Mouse (Mus musculus) hindbrain, embryonic 11.5 days (tissue): ENCODE measurements around the gene Nmnat1. TPM values are rescaled to one million over a fixed set of nuclear protein-coding genes. Genes with fewer than 3 reads are reported as not detected.

Experiments
- ATAC-seq: fragments of 200-750 bp; cut with Nextera tagmentation; 2 replicates; pipeline ENCODE4 v1.8.0; 2017; ENCODE audit warnings: mild to moderate bottlenecking, moderate TSS enrichment, moderate library complexity; ENCODE audit not compliant: low FRiP score
- DNase-seq: peaks from one replicate; pipeline ENCODE4 v3.0.0-alpha.2; 2015; ENCODE audit warnings: low spot score
- H3K27ac ChIP-seq: fragments of 300-500 bp; sonication (generic); 2 replicates; pipeline ENCODE4 v1.5.1; 2014; ENCODE audit warnings: mild to moderate bottlenecking, low read depth, low read length
- H3K27me3 ChIP-seq: fragments of 300-500 bp; sonication (generic); 2 replicates; pipeline ENCODE4 v1.6.1; 2014; ENCODE audit warnings: mild to moderate bottlenecking, low read length, moderate library complexity, mixed read lengths; ENCODE audit not compliant: control insufficient read depth, insufficient read depth
- H3K36me3 ChIP-seq: fragments of 300-500 bp; sonication (generic); 2 replicates; pipeline ENCODE4 v1.6.1; 2014; ENCODE audit warnings: mild to moderate bottlenecking, low read length, moderate library complexity, mixed read lengths; ENCODE audit not compliant: control insufficient read depth, insufficient read depth
- H3K4me1 ChIP-seq: fragments of 300-500 bp; sonication (generic); replicated peaks from 2 replicates; pipeline ENCODE4 v1.6.1; 2014; ENCODE audit warnings: low read length, mixed read lengths; ENCODE audit not compliant: control insufficient read depth, insufficient read depth
- H3K4me2 ChIP-seq: fragments of 300-500 bp; sonication (generic); replicated peaks from 2 replicates; pipeline ENCODE4 v1.6.1; 2014; ENCODE audit warnings: mild to moderate bottlenecking, low read depth, low read length
- H3K4me3 ChIP-seq: fragments of 300-500 bp; sonication (generic); 2 replicates; pipeline ENCODE4 v1.5.1; 2014; ENCODE audit warnings: low read depth, low read length
- H3K9ac ChIP-seq: fragments of 300-500 bp; sonication (generic); 2 replicates; pipeline ENCODE4 v1.6.1; 2014; ENCODE audit warnings: low read depth, low read length
- H3K9me3 ChIP-seq: fragments of 300-500 bp; sonication (generic); 2 replicates; pipeline ENCODE4 v1.6.1; 2016; ENCODE audit warnings: low read length; ENCODE audit not compliant: control insufficient read depth
- WGBS: fragments of 180-500 bp; shearing (Covaris S2); extraction: QIAGEN DNeasy Blood & Tissue Kit; methylation state at CpG from one replicate; pipeline ENCODE4 v1.1.7; 2014; 5-methylcytosine and 5-hydroxymethylcytosine counted together
- polyA plus RNA-seq: library from polyadenylated mRNA; unstranded; fragments of >200 nt; fragmentation: Nextera tagmentation; extraction: Ambion mirVana; gene quantifications from 2 replicates; pipeline ENCODE4 v1.2.1, GENCODE M21; 2014

Gene Nmnat1
- polyA plus RNA-seq, 1 experiment from 2014 or later, result 16.9 TPM

- H3K27ac ChIP-seq, result no peak overlapping the region
- H3K9me3 ChIP-seq, result no peaks in the 10 kb centered on the region
- H3K4me2 ChIP-seq, result no peak overlapping the region
- DNase-seq, result no peak
- H3K27me3 ChIP-seq, result no peaks in the 10 kb centered on the region
- 93% methylated on average over 5 of the region's 5 CpGs for WGBS
- H3K36me3 ChIP-seq, result no peaks in the 10 kb centered on the region
- no peaks in the 10 kb centered on the region for H3K4me1 ChIP-seq
- H3K4me3 ChIP-seq, result no peak overlapping the region
- no peak for ATAC-seq
- H3K9ac ChIP-seq, result no peak overlapping the region
Observed at GRCm38 (mm10) chr4:149504363-149504762, 19.4 kb upstream of the Nmnat1 start.

- Histone ChIP-seq H3K36me3 (0 out of 2 replicates have a peak, but pooled peaks cover 5% of the 10 kb centered on the region), H3K4me1 (peaks cover 5% of the 10 kb centered on the region; the same call in 1 of the 2 replicates), H3K4me2 (no peak overlapping the region), H3K4me3 (no peak overlapping the region), H3K27ac (no peak overlapping the region), H3K27me3 (no peaks in the 10 kb centered on the region), H3K9ac (no peak overlapping the region), H3K9me3 (no peaks in the 10 kb centered on the region)
- WGBS, result 82% methylated on average over 5 of the region's 5 CpGs
- ATAC-seq, result no peak
- no peak for DNase-seq
Observed at GRCm38 (mm10) chr4:149499790-149500189, 14.8 kb upstream of the Nmnat1 start.

- H3K27me3 ChIP-seq, result no peaks in the 10 kb centered on the region
- no peak overlapping the region for H3K4me3 ChIP-seq
- no peaks in the 10 kb centered on the region for H3K9me3 ChIP-seq
- peaks cover 5% of the 10 kb centered on the region; the same call in 1 of the 2 replicates for H3K4me1 ChIP-seq
- no peak overlapping the region for H3K9ac ChIP-seq
- DNase-seq, result no peak
- no peak overlapping the region for H3K27ac ChIP-seq
- 0 out of 2 replicates have a peak, but pooled peaks cover 5% of the 10 kb centered on the region for H3K36me3 ChIP-seq
- 89% methylated on average over 8 of the region's 8 CpGs for WGBS
- H3K4me2 ChIP-seq, result no peak overlapping the region
- no peak for ATAC-seq
Observed at GRCm38 (mm10) chr4:149498901-149499300, 13.9 kb upstream of the Nmnat1 start.

GRCm38 (mm10) chr4:149496612-149497011 is 11.6 kb upstream of the Nmnat1 start:
- Histone ChIP-seq H3K4me1 (peaks cover 5% of the 10 kb centered on the region; the same call in 1 of the 2 replicates), H3K4me3 (no peak overlapping the region), H3K9me3 (no peaks in the 10 kb centered on the region), H3K9ac (no peak overlapping the region), H3K4me2 (no peak overlapping the region), H3K36me3 (peaks cover 5% of the 10 kb centered on the region; the same call in 1 of the 2 replicates), H3K27ac (peak overlapping the region; percentile 82), H3K27me3 (no peaks in the 10 kb centered on the region)
- peak; percentile 60 for DNase-seq
- peak; percentile 71; the same call in 1 of the 2 replicates for ATAC-seq
- 25% methylated on average over 2 of the region's 2 CpGs for WGBS

GRCm38 (mm10) chr4:149491151-149491550 is 6.1 kb upstream of the Nmnat1 start:
- Histone ChIP-seq H3K9ac (no peak overlapping the region), H3K4me1 (peaks cover 3% of the 10 kb centered on the region; the same call in 1 of the 2 replicates), H3K36me3 (peaks cover 4% of the 10 kb centered on the region), H3K4me3 (no peak overlapping the region), H3K27me3 (no peaks in the 10 kb centered on the region), H3K4me2 (no peak overlapping the region), H3K27ac (no peak overlapping the region), H3K9me3 (no peaks in the 10 kb centered on the region)
- ATAC-seq, result no peak
- DNase-seq, result no peak
- 98% methylated on average over 3 of the region's 3 CpGs for WGBS

- no peak overlapping the region for H3K4me2 ChIP-seq
- H3K9me3 ChIP-seq, result no peaks in the 10 kb centered on the region
- no peak overlapping the region for H3K27ac ChIP-seq
- no peaks in the 10 kb centered on the region for H3K27me3 ChIP-seq
- H3K36me3 ChIP-seq, result peaks cover 3% of the 10 kb centered on the region
- H3K4me1 ChIP-seq, result 0 out of 2 replicates have a peak, but pooled peaks cover under 1% of the 10 kb centered on the region
- no peak overlapping the region for H3K9ac ChIP-seq
- 93% methylated on average over 14 of the region's 14 CpGs for WGBS
- no peak overlapping the region for H3K4me3 ChIP-seq
- DNase-seq (no peak), ATAC-seq (no peak)
Observed at GRCm38 (mm10) chr4:149489415-149490240, 4.6 kb upstream of the Nmnat1 start.

GRCm38 (mm10) chr4:149487729-149488128 is 2.7 kb upstream of the Nmnat1 start:
- WGBS, result 96% methylated on average over 12 of the region's 12 CpGs

GRCm38 (mm10) chr4:149485825-149486206 is 814 bp upstream of the Nmnat1 start:
- Histone ChIP-seq H3K9ac (peak overlapping the region; percentile 64), H3K4me2 (peak overlapping the region; percentile 73), H3K27ac (0 out of 2 replicates have a peak overlapping the region, but pooled peaks have one; percentile 55), H3K4me1 (0 out of 2 replicates have a peak, but pooled peaks cover 3% of the 10 kb centered on the region), H3K36me3 (no peaks in the 10 kb centered on the region), H3K9me3 (no peaks in the 10 kb centered on the region), H3K4me3 (peak overlapping the region; percentile 76), H3K27me3 (no peaks in the 10 kb centered on the region)
- WGBS, result 2% methylated on average over 10 of the region's 10 CpGs
- DNase-seq, result peak; percentile 39
- peak; percentile 28 for ATAC-seq

More at GRCm38 (mm10) chr4:149487729-149488128, 2.7 kb upstream of the Nmnat1 start:
- H3K36me3 ChIP-seq, result peaks cover 3% of the 10 kb centered on the region
- no peak overlapping the region for H3K27ac ChIP-seq
- H3K4me1 ChIP-seq, result 0 out of 2 replicates have a peak, but pooled peaks cover 3% of the 10 kb centered on the region
- DNase-seq, result no peak
- no peak overlapping the region for H3K4me3 ChIP-seq
- no peak overlapping the region for H3K4me2 ChIP-seq
- no peaks in the 10 kb centered on the region for H3K27me3 ChIP-seq
- no peak overlapping the region for H3K9ac ChIP-seq
- no peaks in the 10 kb centered on the region for H3K9me3 ChIP-seq
- ATAC-seq, result no peak
